Mouse (Mus musculus) embryonic fibroblast, embryonic 13.5 days (primary cell): ENCODE measurements at regions not wholly inside any gene's neighbourhood (a gene's known extent, or its start where the extent isn't known, plus 50 kb on each side); places are given as distances from the start of the nearest gene placed in this dataset.

Experiments
- CTCF ChIP-seq: IDR thresholded peaks from 2 replicates; pipeline ENCODE4 v1.5.1; 2011; ENCODE audit warnings: mild to moderate bottlenecking, control low read depth, low read length, moderate library complexity, borderline replicate concordance; ENCODE audit not compliant: insufficient read depth
- POLR2A ChIP-seq: IDR thresholded peaks from 2 replicates; pipeline ENCODE4 v1.6.1; 2011; ENCODE audit warnings: low read depth, mild to moderate bottlenecking, control low read depth, low read length, moderate library complexity

GRCm38 (mm10) chr4:82065641-82066358 is 623.2 kb upstream of the Mpdz start:
- no peak for TF ChIP-seq CTCF
- TF ChIP-seq POLR2A: no peak
